Mouse (Mus musculus) megakaryocyte, embryonic 14.5 days (primary cell): ENCODE measurements at regions not wholly inside any gene's neighbourhood (a gene's known extent, or its start where the extent isn't known, plus 50 kb on each side); places are given as distances from the start of the nearest gene placed in this dataset.

Experiments
- FLI1 ChIP-seq: IDR thresholded peaks from 2 replicates; pipeline ENCODE4 v1.6.1; 2012; ENCODE audit warnings: low read length, inconsistent platforms, mixed read lengths
- GATA1 ChIP-seq: IDR thresholded peaks from 3 replicates; pipeline ENCODE4 v1.6.1; 2012; ENCODE audit warnings: mixed read lengths, low read length, inconsistent platforms, borderline replicate concordance

DNA sequence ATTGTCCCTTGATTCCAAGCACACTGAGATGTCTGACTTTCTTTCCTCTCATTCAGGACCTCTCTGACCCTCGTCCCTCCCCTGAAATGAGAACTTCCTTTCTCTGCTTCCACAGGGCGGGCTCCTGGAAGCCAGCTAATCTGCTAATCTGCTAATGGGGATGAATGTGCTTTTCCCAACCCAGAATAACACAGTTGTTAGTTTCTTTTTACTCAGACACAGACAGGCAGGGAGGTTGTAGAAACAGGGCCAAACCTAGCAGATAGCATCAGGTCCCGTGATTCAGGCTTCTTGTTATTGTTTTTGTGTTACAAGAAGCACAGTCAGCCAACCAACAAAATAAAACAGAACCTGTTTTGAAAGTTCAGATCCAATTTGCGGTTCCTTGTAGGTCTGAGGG lies 137.0 kb downstream of the 1500009L16Rik start:
- TF ChIP-seq GATA1 = no peak
- no peak for TF ChIP-seq FLI1
